Mouse (Mus musculus): Measurements from ENCODE around the gene Ifrd2.
A peak's percentile ranks its signal among the peaks of the same experiment; 100 is the strongest.

Ifrd2 gene

DNA sequence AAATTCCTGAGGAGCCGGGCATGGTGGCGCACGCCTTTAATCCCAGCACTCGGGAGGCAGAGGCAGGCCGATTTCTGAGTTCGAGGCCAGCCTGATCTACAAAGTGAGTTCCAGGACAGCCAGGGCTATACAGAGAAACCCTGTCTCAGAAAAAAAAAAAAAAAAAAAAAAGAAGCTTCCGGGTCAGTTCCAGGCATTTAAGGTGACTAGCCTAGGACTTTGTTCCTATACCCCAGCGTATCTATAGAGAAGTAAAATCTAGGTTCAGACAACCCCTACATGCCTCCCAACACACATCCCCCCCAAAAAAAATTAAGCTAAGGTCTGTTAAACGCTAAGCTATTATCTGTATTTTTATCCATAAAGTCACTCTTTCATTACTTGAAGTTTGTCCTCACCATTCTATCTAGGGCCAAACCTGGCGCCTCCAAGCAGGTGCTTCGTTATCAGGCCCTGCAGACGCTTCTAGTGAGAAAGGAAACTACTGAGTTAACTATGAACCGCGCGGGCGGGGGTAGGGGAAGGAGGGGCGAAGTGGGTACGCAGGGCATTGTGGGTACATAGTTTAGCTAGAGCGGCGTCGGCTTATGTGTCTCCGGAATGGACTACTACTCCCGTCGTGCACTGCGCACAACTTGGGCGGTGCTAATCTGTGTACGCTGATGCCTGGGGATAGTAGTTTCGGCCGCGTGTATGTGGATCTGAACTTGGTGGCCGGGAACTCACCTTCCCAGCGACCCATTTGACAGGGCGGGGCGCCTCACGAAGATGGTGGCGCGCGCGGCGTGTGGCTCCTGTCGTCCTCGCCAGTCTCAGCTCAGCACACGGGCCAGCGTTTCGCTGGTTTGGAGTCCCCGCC lies at the start of gene Ifrd2:
Ifrd2 (plus strand) TSS at position 669 of the 859 bp plus-strand sequence.
- peak; percentile 98 to 100 for DNase-seq

DNA sequence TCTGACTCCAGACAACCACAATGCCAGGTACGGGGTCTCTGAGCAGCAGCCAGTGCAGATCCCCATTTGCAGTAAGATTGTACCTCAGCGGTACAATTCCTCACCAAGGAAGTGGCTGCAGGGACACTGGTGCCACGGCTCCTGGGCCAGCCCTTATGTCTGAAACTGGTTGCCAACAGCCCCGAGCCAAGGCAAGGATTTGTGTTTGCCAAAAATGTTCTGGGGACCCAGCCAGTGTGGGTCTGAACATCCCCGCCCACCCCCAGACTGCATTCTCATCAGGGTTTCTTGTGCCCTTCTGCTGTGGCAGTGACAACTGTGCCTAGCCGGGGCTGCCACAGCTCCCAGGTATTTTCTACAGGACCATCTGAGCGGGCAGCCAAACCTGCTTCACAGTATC lies 49.2 kb upstream of the Ifrd2 start:
- no peak for DNase-seq

DNA sequence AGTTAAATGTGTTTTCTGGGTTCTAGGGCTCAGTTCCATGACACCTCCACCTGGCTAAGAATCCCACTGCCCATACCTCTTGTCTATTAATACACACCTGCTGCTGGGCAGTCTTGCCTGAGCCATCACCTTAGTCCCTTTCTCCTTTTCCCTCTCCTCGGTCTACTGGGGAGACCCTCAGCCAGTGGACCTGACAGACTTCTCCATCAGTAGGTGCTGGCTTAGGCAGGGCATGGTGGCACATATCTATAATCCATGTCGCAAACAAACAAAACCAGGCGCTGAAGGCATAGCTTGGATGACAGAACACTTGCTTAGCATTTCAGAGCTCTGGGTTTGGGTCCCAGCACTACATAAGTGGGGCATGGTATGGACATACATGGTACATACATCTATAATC lies 48.7 kb upstream of the Ifrd2 start:
- no peak for DNase-seq

DNA sequence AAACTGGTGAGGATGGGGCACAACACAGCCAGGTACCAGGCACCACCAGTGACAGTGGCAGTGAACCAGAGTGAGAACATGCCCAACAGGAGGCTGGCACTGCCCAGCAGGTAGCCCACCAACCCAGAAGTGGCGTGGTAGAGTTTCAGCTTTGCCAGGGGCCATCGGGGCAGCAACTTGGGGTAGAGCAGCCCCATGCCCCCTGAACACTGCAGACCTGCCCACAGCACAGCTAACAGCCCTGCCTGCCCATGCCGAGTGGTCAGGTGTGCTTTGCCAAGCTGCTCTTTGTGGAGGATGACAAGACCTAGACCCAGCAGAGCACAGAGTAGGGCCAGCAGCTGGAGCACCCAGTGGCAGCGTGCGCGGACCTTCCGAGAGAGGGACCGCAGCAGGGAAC lies 47.5 kb upstream of the Ifrd2 start:
- DNase-seq, result no peak

DNA sequence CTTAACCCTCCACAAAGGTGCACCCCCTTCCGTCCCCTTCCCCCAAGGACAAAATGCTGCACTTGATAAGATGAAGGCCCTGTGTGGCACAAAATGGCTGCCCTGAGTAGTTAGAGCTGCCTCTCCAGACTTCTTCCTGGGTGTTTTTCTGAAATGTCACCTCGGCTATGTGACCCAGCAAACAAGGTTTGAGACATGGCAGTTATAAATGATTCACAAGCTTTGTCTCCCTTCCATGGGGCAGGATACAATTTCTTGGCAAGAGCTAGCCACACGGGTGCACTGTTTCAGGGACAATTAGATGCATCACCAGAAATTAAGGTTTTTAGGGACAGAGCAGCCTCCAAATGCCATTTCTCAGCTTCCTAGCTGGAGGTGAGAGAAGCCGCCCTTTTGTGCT lies 47.0 kb upstream of the Ifrd2 start:
- DNase-seq, result no peak

DNA sequence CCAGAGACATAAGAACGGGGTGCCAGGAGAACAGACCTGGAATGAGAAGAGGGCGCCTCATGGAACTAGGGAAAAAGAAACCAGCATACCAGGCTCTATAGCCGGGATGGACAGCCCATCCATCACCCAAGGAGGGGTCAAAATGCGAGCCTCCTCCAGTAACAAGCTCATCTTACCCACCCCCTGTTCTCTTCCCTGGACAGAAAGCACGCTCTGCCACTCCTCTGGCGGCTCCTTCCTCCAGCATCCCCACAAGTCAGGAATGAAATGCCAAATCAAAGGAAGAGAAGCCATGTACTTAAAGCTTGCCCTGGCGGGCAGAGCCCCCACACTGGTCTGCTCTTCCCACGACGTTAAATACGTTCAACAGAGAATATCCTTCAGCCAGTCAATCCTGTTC lies 46.4 kb upstream of the Ifrd2 start:
- no peak for DNase-seq

DNA sequence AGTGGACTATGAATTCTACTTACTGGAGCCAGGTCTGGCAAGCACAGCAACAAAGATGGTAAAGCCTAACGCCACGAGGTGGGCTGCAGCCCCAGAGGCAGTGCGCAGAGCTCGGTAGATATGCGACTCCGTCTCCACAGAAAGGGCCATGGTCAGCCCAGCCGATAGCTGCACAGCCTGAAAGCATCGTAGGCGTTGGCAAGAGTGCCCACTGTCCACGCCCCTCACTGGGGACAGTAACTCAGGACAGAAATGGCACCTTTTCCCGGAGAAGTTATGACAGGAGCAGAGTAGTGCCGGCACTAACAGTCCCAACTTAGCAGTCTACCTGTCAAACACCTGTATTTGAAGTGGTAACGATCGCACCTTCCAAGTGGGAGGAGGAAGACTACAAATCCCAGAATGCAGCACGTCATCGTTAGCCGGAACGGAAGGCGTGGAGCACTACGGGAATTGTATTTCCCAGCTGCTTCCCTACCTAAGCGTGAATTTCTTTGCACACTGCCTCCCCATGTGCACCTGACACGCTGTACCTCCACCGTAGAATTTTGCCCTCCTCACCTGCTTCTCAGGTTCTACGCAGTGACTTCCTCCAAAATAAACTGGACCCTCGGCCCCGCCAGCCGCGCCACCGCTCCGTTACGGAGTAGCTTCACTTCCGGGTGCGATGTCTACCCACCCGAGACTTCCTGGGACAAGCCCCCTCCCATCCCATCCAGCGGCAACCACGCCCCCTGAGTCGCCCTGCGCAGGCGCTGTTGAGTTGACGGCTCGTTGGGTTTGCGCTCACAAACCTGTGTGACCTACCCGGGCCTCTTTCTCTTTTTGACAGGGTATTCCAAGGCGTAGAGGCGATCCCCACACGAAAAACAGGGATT lies 45.7 kb upstream of the Ifrd2 start, which contains the start of the genes Cyb561d2 and Nprl2:
Cyb561d2 (minus strand) TSS at position 720 of the 878 bp plus-strand sequence.
Nprl2 (plus strand) TSS at position 753 of the 878 bp plus-strand sequence.
- DNase-seq, result peak; percentile 95 to 96

DNA sequence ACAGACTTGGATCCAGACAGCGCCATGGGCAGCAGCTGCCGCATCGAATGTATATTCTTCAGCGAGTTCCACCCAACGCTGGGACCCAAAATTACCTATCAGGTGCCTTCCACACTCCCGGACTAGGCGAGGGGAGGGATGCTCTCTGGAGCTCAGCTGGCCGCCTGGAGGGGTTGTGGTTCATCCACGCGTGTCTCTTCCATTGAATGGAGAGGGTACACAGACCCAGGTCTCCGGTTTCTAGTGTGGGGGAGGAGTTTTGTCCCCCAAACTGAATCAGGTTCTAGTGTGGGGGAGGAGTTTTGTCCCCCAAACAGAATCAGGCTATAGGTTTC lies 45.1 kb upstream of the Ifrd2 start:
- no peak for DNase-seq

DNA sequence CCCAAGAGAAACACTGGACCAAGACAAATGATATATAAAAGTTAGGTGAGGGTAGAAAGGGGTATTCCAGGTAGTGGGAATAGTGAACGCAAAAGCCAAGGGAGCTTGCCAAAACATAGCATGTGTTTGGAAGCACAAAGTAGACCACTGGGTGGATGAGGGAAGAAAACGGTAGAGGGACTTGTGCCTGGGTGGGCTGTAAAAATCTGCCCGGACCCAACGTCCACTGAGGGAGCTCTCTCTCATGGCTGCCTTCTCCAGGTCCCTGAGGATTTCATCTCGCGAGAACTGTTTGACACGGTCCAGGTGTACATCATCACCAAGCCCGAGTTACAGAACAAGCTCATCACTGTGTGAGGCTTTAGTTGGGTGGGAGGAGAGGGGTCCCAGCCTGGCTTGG lies 44.7 kb upstream of the Ifrd2 start:
- DNase-seq, result no peak

DNA sequence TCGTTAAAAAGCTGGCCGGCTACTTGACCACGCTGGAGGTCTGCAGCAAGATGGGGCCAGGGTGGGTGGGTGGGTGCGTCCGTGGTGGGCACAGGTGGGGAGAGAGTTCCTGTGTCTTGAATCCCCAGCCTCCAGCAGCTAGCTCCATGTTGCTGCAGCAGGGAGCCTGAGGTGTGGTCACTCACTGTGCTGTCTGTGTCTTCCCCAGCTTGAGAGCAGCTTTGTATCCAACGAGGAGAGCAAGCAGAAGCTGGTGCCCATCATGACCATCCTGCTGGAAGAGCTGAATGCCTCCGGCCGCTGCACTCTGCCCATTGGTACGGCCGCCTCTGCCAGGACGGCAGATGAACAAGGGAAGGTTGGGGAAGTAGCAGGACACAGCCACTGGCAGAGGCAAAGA lies 44.1 kb upstream of the Ifrd2 start:
- DNase-seq, result no peak

DNA sequence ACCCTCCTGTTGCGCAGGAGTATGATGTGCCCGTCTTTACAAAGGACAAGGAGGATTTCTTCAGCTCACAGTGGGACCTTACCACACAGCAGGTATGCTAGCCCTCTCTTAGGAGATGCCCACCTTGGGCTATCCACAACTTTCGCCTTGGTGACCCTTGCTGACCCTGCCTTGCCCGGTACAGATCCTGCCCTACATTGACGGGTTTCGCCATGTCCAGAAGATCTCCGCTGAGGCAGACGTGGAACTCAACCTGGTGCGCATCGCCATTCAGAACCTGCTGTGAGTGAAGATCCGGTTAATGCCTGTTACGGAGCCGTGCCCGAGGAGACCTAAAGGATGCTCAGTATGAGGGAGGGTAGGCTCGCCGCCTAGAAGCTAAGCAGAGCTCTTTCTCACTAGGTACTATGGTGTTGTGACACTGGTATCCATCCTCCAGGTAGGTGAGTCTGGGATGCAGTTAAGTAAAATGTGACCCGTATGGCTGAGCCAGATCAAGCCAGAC lies 43.2 kb upstream of the Ifrd2 start:
- DNase-seq, result no peak

DNA sequence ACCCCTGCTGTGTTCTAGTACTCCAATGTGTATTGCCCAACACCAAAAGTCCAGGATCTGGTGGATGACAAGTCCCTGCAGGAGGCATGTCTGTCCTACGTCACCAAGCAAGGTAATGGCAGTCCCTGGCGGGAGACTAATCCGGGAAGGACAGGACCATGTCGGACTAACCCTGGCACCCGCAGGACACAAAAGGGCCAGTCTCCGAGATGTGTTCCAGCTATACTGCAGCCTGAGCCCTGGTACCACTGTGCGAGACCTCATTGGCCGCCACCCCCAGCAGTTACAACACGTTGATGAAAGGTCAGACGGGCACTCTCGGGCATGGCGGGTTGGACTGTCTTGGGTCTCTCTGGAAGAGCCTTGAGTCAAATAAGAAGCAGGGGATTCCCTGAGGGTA lies 42.7 kb upstream of the Ifrd2 start:
- DNase-seq, result no peak

DNA sequence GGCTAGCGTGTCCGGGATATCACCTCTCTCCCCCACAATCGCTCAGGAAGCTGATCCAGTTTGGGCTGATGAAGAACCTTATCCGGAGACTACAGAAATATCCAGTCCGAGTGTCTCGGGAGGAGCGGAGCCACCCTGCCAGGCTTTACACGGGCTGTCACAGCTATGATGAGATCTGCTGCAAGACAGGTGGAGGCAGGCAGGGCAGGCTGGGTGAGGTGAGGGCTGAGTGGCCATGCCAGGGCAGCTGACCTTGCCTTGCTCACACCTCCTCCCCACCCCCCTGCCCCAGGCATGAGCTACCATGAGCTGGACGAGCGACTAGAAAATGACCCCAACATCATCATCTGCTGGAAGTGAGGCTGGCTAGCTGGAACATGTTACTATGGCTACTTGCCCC lies 42.2 kb upstream of the Ifrd2 start:
- DNase-seq, result no peak

DNA sequence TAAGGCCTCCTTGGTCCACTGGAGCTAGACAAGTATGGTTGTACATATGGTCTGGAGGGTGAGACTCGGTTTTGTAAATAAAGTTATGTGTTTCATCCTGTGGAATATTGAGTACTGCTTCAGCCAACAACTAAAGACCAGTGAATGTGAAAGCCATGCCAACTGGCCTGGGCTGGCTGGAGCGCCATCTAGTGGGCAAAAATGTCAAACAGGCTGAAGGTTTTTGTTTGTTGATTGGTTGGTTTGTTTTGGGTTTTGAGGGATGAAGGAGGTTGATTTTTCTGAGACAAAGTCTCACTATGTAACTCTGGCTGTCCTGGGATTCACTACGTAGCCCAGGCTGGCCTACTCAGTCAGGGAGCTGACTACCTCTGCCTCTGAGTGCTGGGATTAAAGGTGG lies 41.8 kb upstream of the Ifrd2 start:
- DNase-seq, result peak; percentile 72 to 91

DNA sequence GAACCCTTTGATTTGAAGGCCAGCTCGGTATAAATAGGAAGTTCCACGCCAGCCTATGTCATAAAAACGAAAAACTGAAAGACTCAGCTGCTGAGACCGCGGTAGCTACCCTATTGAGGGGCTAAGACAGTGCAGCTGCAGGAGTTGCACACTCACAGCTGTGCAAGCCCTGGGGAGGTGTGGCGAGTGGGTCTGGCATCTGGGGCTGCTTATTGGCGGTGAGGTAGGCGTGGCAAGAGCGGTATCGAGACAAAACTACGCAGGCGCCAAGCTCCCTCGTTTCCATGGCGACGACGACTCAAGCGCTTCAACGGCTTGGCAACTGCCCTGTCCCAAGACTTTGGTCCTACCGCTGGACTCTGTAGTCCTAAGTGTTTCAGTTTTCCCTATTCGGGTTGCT lies 40.4 kb upstream of the Ifrd2 start, which contains the start of gene Zmynd10:
Zmynd10 (plus strand) TSS at position 273 of the 400 bp plus-strand sequence.
- DNase-seq, result peak; percentile 97

DNA sequence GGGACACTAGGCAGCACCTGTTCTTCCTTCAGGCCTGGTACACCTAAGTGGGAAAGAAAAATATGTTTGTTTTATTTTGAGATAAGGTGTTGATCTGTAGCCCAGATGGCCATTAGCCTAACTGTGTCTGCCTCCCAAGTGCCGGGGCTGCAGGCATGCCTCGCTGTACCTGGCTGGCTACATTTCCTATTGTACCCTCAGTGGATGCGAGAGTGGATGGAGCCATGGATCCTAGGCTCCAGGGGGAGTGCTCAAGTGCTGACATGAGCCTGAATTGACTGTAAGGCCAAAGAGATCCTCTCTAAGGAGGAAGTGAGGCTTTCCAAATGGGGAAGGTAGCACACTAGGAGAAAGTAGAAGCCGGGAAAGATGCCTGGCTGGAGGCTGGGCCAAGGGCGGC lies 39.5 kb upstream of the Ifrd2 start:
- no peak for DNase-seq

DNA sequence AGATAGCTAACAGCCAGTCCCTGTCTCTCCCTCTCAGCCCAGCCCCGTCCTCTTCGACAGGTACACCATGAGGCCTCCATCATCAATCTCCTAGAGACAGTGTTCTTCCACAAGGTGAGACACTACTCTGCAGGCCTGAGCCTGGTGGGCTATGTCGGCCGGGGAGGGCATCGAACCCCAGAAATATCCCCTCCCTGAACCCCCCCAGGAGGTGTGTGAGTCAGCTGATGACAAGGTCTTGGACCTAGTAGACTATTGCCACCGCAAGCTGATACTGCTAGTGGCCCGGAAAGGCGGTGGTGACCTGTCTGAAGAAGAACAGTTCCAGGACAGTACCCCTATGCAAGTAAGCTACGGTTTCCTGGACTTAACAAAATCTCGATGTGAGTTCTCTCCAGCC lies 38.6 kb upstream of the Ifrd2 start:
- no peak for DNase-seq

DNA sequence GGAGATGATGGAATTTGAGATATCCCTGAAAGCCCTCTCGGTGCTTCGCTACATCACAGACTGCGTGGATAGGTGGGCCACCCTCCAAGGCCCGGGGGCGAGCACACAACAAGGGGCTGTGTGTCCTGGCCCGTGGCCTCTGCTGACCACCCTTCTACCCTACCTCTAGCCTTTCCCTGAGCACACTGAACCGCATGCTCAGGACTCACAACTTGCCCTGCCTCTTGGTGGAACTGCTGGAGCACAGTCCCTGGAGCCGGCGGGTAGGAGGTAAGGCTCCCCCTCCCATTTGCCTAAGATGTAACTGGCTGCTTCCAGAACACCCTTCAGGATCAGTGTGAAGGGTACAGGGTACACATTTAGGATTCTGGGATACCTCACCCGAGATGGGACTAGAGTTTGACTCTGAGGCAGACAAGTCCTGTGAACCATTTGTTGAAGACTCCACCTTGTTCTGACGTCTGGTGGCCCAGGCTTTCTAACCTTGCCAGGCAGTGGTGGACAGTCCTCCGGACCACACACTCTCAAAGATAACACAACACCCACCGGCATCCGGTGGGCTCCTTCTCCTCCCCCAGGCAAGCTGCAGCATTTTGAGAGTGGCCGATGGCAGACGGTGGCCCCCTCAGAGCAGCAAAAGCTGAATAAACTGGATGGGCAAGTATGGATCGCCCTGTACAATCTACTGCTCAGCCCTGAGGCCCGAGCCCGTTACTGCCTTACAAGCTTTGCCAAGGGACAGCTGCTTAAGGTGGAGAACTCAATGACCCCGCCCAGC lies 38.0 kb upstream of the Ifrd2 start:
- DNase-seq, result no peak

DNA sequence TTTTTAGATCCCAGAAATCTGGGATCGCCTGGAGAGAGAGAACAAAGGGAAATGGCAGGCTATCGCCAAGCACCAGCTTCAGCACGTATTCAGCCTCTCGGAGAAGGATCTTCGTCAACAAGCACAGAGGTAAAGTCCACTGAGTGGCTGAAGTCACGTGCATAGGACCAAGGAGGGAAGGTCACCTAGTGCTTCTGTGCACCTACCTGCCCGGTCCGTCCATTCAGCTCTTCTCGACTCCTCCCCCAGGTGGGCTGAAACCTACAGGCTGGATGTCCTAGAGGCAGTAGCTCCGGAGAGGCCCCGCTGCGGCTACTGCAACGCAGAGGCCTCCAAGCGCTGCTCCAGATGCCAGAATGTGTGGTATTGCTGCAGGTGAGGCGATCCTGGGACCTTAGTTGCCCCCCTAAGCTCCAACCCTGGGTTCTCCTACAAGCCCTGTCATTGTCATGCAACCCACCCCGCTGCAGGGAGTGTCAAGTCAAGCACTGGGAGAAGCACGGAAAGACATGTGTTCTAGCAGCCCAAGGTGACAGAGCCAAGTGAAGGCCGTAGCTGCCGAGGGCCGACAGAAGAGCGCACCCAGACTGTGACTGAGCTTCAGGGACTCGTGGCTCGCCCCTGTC lies 36.8 kb upstream of the Ifrd2 start:
- DNase-seq, result peak; percentile 86 to 92

DNA sequence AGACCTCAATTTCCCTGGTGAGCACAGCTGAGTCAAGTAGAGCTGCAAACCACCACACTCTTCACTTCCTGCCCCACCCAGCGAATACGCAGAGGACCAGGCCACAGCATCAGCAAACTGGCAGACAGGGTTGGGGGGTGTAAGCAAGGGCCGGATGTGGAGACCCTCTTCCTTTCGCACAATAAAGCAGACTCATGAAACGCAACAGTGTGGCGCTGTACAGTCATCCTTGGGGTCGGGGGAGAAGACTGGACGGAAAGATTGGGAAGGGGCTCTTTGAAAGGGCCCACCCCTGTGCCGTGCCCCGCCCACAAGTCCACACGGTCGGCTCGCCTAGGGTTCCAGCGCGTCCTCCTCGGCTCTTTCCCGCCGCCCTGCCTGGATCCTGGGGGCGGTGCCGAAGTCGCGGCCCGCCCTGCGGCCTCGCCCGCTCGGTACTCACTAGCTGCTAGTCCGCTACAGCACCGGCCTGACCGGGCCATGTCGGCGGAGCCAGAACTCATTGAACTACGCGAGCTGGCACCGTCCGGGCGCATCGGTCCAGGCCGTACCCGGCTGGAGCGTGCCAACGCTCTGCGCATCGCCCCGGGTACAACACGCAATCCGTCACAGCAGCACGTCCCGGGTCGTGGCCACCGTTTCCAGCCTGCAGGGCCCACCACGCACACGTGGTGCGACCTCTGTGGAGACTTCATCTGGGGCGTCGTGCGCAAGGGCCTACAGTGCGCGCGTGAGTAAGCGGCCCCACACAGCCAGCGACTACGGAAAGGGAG lies 36.1 kb upstream of the Ifrd2 start, which contains the start of gene Rassf1:
Rassf1 (plus strand) TSS at position 439 of the 773 bp plus-strand sequence.
- peak; percentile 84 to 89 for DNase-seq

DNA sequence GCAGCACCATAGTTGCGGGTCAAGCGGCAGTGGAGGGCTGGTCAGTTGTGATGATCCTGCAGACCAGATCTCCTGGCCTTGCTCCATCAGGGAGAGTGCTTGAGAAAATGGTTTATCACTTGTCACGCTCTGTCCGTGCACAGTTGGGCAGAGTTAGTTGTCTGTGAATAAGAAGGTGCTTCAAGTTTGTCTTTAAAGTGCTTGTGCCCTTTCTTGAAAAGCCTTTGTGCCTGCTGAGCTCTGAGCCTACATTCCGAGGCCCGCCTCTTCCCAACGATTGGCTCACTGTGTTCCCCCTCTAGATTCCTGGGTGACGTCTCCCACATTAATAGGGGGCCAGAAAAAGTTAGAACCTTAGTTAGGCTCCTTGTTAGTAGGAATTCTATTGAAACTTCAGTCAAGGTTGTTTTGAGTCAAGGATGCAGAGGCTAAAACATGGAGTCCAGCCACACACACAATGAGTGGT lies 35.5 kb upstream of the Ifrd2 start:
- no peak for DNase-seq
